8 mouse cellular contexts compared by ENCODE assay signal in the genomic region with DNA sequence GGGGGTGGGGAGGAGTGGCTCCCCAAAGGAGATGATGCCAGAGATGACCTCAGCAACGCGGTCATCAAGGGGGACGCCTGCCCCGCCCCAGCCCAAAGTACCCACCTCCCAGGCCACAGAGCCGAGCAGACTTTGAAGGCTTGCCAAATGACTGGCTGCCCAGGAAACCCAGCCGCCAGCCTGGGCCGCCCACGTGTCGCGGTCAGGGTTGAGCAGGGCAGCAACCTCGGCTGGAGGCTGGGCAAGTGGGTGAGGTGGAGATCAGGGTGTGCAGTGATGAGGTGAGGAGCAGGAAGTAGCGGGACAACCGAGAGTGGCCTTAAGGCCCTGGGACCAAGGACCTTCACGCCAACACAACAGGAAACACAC. TPM values are rescaled to one million over a fixed set of nuclear protein-coding genes. Genes with fewer than 3 reads are reported as not detected.
A peak's percentile ranks its signal among the peaks of the same experiment; 100 is the strongest.
DNase-seq lines count a peak whose midpoint lies in the region; ATAC-seq lines count a peak whose summit lies in the region.

No protein-coding gene starts in this region.

- no peak for DNase-seq in forebrain, embryonic 10.5 days (ENCODE audit: extremely low spot score, low spot score)
- DNase-seq in cerebellum, adult 9-11 months = peak; percentile 52
- DNase-seq in kidney, postnatal 4 days = peak; percentile 67 to 82
- peak; percentile 24 for DNase-seq in midbrain, embryonic 14.5 days
- no peak for DNase-seq in adipocyte (ENCODE audit: low spot score)

- H3K27ac ChIP-seq in forebrain, embryonic 12.5 days = peak overlapping the region; percentile 25; the same call in 1 of the 2 replicates
- H3K27ac ChIP-seq in forebrain, embryonic 10.5 days = no peak overlapping the region
- H3K27ac ChIP-seq in heart, embryonic 16.5 days (ENCODE audit: low read length) = peak overlapping the region; percentile 95; the same call in 1 of the 2 replicates
- no peak overlapping the region for H3K27ac ChIP-seq in midbrain, embryonic 14.5 days (replicated peaks; ENCODE audit: low read depth, low read length)

- H3K36me3 ChIP-seq in forebrain, embryonic 12.5 days (replicated peaks) = peaks cover 31% of the 10 kb centered on the region
- H3K36me3 ChIP-seq in forebrain, embryonic 10.5 days (replicated peaks) = peaks cover 92% of the 10 kb centered on the region
- H3K36me3 ChIP-seq in heart, embryonic 16.5 days (ENCODE audit: control insufficient read depth, insufficient read depth) = no peaks in the 10 kb centered on the region
- H3K36me3 ChIP-seq in midbrain, embryonic 14.5 days (ENCODE audit: control insufficient read depth, insufficient read depth, low read length) = peaks cover 6% of the 10 kb centered on the region

- H3K4me3 ChIP-seq in forebrain, embryonic 12.5 days (replicated peaks) = no peak overlapping the region
- no peak overlapping the region for H3K4me3 ChIP-seq in forebrain, embryonic 10.5 days
- H3K4me3 ChIP-seq in heart, embryonic 16.5 days (ENCODE audit: low read length) = no peak overlapping the region
- H3K4me3 ChIP-seq in midbrain, embryonic 14.5 days (replicated peaks; ENCODE audit: low read depth, low read length) = no peak overlapping the region

- H3K9me3 ChIP-seq in forebrain, embryonic 12.5 days = 0 out of 2 replicates have a peak, but pooled peaks cover 4% of the 10 kb centered on the region
- H3K9me3 ChIP-seq in forebrain, embryonic 10.5 days = peaks cover 24% of the 10 kb centered on the region; the same call in 1 of the 2 replicates
- H3K9me3 ChIP-seq in heart, embryonic 16.5 days (replicated peaks; ENCODE audit: control insufficient read depth, low read length) = no peaks in the 10 kb centered on the region
- H3K9me3 ChIP-seq in midbrain, embryonic 14.5 days (ENCODE audit: control insufficient read depth, low read length) = no peaks in the 10 kb centered on the region

- no peak overlapping the region for H3K9ac ChIP-seq in forebrain, embryonic 12.5 days
- no peak overlapping the region for H3K9ac ChIP-seq in heart, embryonic 16.5 days (ENCODE audit: low read length)
- no peak overlapping the region for H3K9ac ChIP-seq in midbrain, embryonic 14.5 days (replicated peaks; ENCODE audit: low read length)

- H3K4me1 ChIP-seq in forebrain, embryonic 12.5 days = peaks cover 26% of the 10 kb centered on the region
- peaks cover 25% of the 10 kb centered on the region for H3K4me1 ChIP-seq in forebrain, embryonic 10.5 days
- peaks cover 69% of the 10 kb centered on the region for H3K4me1 ChIP-seq in heart, embryonic 16.5 days (ENCODE audit: control insufficient read depth, insufficient read depth, low read length)
- peaks cover 21% of the 10 kb centered on the region for H3K4me1 ChIP-seq in midbrain, embryonic 14.5 days (ENCODE audit: control insufficient read depth, insufficient read depth, low read length)

- 91% methylated on average over 14 of the region's 14 CpGs for WGBS in forebrain, embryonic 12.5 days
- 93% methylated on average over 14 of the region's 14 CpGs for WGBS in forebrain, embryonic 10.5 days
- 37% methylated on average over 14 of the region's 14 CpGs for WGBS in heart, embryonic 16.5 days
- WGBS in midbrain, embryonic 14.5 days = 73% methylated on average over 14 of the region's 14 CpGs

- H3K27me3 ChIP-seq in forebrain, embryonic 12.5 days = no peaks in the 10 kb centered on the region
- no peaks in the 10 kb centered on the region for H3K27me3 ChIP-seq in forebrain, embryonic 10.5 days (ENCODE audit: poor library complexity, severe bottlenecking)
- H3K27me3 ChIP-seq in heart, embryonic 16.5 days (ENCODE audit: control insufficient read depth, insufficient read depth, low read length) = no peaks in the 10 kb centered on the region
- no peaks in the 10 kb centered on the region for H3K27me3 ChIP-seq in midbrain, embryonic 14.5 days (ENCODE audit: control insufficient read depth, insufficient read depth, low read length)

- ATAC-seq in forebrain, embryonic 12.5 days (ENCODE audit: low FRiP score) = no peak
- peak; percentile 84 for ATAC-seq in CD4-positive, CD25-positive, alpha-beta regulatory T cell, adult 4 months
- ATAC-seq in heart, embryonic 16.5 days (replicated peaks; ENCODE audit: extremely low read depth, insufficient read depth, low FRiP score) = peak; percentile 38
- no peak for ATAC-seq in midbrain, embryonic 14.5 days (ENCODE audit: low FRiP score, low TSS enrichment)

- no peak overlapping the region for H3K4me2 ChIP-seq in forebrain, embryonic 12.5 days
- no peak overlapping the region for H3K4me2 ChIP-seq in heart, embryonic 16.5 days (ENCODE audit: low read depth, low read length)
- H3K4me2 ChIP-seq in midbrain, embryonic 14.5 days (ENCODE audit: low read length) = no peak overlapping the region

RNA-seq across cellular contexts. Expression of gene Gtf2ird1, which starts 19.1 kb away (rescaled TPM):
- polyA plus RNA-seq in forebrain, embryonic 12.5 days (2016; fragmentation: Nextera tagmentation; extraction: Ambion mirVana) = 111 and 112 TPM in 2 replicates
- polyA plus RNA-seq in forebrain, embryonic 10.5 days (2016; fragmentation: Nextera tagmentation; extraction: Ambion mirVana) = 92.6 and 98.9 TPM in 2 replicates
- polyA plus RNA-seq in CD4-positive, CD25-positive, alpha-beta regulatory T cell, adult 4 months (2017; shearing (Covaris generic)) = 1 to 10 TPM; 6.0 to 8.0 TPM
- 48.2 and 50.7 TPM in 2 replicates for polyA plus RNA-seq in heart, embryonic 16.5 days (2015; fragmentation: Nextera tagmentation; extraction: Ambion mirVana)
- polyA plus RNA-seq in midbrain, embryonic 14.5 days (2014; fragmentation: Nextera tagmentation; extraction: Ambion mirVana) = 75.1 and 75.5 TPM in 2 replicates

Comparison
In these comparisons a context has a peak if more than half of its experiments do, and no peak if none do; other contexts are left out.
1. H3K27ac ChIP-seq: peak in forebrain, embryonic 12.5 days (single experiment) and heart, embryonic 16.5 days (single experiment); none in forebrain, embryonic 10.5 days (single experiment) and midbrain, embryonic 14.5 days (single experiment).
2. ATAC-seq: peak in CD4-positive, CD25-positive, alpha-beta regulatory T cell, adult 4 months (single experiment) and heart, embryonic 16.5 days (single experiment); none in forebrain, embryonic 12.5 days (single experiment) and midbrain, embryonic 14.5 days (single experiment).
3. DNase-seq: peak in cerebellum, adult 9-11 months (single experiment), kidney, postnatal 4 days (2 of 2) and midbrain, embryonic 14.5 days (single experiment); none in forebrain, embryonic 10.5 days (single experiment) and adipocyte (single experiment).